Mouse (Mus musculus) embryonic facial prominence, embryonic 11.5 days (tissue): ENCODE results near the gene Mchr1. TPM values are rescaled to one million over a fixed set of nuclear protein-coding genes. Genes with fewer than 3 reads are reported as not detected.

ENCODE experiments used
- ATAC-seq: fragments of 200-750 bp; cut with Nextera tagmentation; replicated peaks from 2 replicates; pipeline ENCODE4 v1.8.0; 2017; ENCODE audit warnings: low read depth; ENCODE audit not compliant: insufficient number of reproducible peaks, low FRiP score, low TSS enrichment
- DNase-seq: peaks from one replicate; pipeline ENCODE4 v3.0.0-alpha.2; 2015; ENCODE audit warnings: low spot score
- H3K27ac ChIP-seq: fragments of 300-500 bp; sonication (generic); replicated peaks from 2 replicates; pipeline ENCODE4 v1.5.1; 2014; ENCODE audit warnings: mild to moderate bottlenecking, low read depth, low read length, control low read depth
- H3K27me3 ChIP-seq: fragments of 300-500 bp; sonication (generic); 2 replicates; pipeline ENCODE4 v1.6.1; 2014; ENCODE audit warnings: mild to moderate bottlenecking, low read length, moderate library complexity, mixed read lengths; ENCODE audit not compliant: control insufficient read depth, insufficient read depth
- H3K36me3 ChIP-seq: fragments of 300-500 bp; sonication (generic); replicated peaks from 2 replicates; pipeline ENCODE4 v1.6.1; 2014; ENCODE audit warnings: low read depth, mild to moderate bottlenecking, low read length, moderate library complexity, mixed read lengths; ENCODE audit not compliant: control insufficient read depth, insufficient read depth
- H3K4me1 ChIP-seq: fragments of 300-500 bp; sonication (generic); 2 replicates; pipeline ENCODE4 v1.6.1; 2014; ENCODE audit warnings: low read length, mixed read lengths; ENCODE audit not compliant: control insufficient read depth, insufficient read depth
- H3K4me2 ChIP-seq: fragments of 300-500 bp; sonication (generic); 2 replicates; pipeline ENCODE4 v1.6.1; 2014; ENCODE audit warnings: low read depth, mild to moderate bottlenecking, control low read depth, low read length, moderate library complexity
- H3K4me3 ChIP-seq: fragments of 300-500 bp; sonication (generic); 2 replicates; pipeline ENCODE4 v1.5.1; 2014; ENCODE audit warnings: low read depth, low read length, control low read depth
- H3K9ac ChIP-seq: fragments of 300-500 bp; sonication (generic); replicated peaks from 2 replicates; pipeline ENCODE4 v1.6.1; 2014; ENCODE audit warnings: mild to moderate bottlenecking, control low read depth, low read length
- H3K9me3 ChIP-seq: fragments of 300-500 bp; sonication (generic); replicated peaks from 2 replicates; pipeline ENCODE4 v1.6.1; 2016; ENCODE audit warnings: mild to moderate bottlenecking, low read length, inconsistent platforms, mixed read lengths; ENCODE audit not compliant: control insufficient read depth
- WGBS: fragments of 180-500 bp; shearing (Covaris S2); extraction: QIAGEN DNeasy Blood & Tissue Kit; methylation state at CpG from one replicate; pipeline ENCODE4 v1.1.7; 2014; 5-methylcytosine and 5-hydroxymethylcytosine counted together
- polyA plus RNA-seq: library from polyadenylated mRNA; unstranded; fragments of >200 nt; fragmentation: Nextera tagmentation; extraction: Ambion mirVana; gene quantifications from 2 replicates; pipeline ENCODE4 v1.2.1, GENCODE M21; 2014

Mchr1 gene
- polyA plus RNA-seq, 1 experiment from 2014 or later, result 0.76 TPM

- ATAC-seq (no peak), DNase-seq (no peak)
- Histone ChIP-seq H3K4me2 (no peak overlapping the region), H3K27ac (no peak overlapping the region), H3K4me3 (no peak overlapping the region), H3K27me3 (no peaks in the 10 kb centered on the region), H3K36me3 (no peaks in the 10 kb centered on the region), H3K9ac (no peak overlapping the region), H3K4me1 (no peaks in the 10 kb centered on the region), H3K9me3 (no peaks in the 10 kb centered on the region)
- 50% methylated on average over 13 of the region's 13 CpGs for WGBS
Observed at GRCm38 (mm10) chr15:81247583-81248340, 12.5 kb downstream of the Mchr1 start.

GRCm38 (mm10) chr15:81248341-81248679 is 13.0 kb downstream of the Mchr1 start:
- Histone ChIP-seq H3K27ac (no peak overlapping the region), H3K36me3 (no peaks in the 10 kb centered on the region), H3K9me3 (no peaks in the 10 kb centered on the region), H3K9ac (no peak overlapping the region), H3K4me2 (no peak overlapping the region), H3K4me1 (no peaks in the 10 kb centered on the region), H3K4me3 (no peak overlapping the region), H3K27me3 (no peaks in the 10 kb centered on the region)
- WGBS, result 84% methylated on average over 4 of the region's 4 CpGs
- no peak for ATAC-seq
- DNase-seq, result no peak

- no peak overlapping the region for H3K27ac ChIP-seq
- H3K36me3 ChIP-seq, result no peaks in the 10 kb centered on the region
- H3K4me2 ChIP-seq, result no peak overlapping the region
- no peak overlapping the region for H3K9ac ChIP-seq
- H3K9me3 ChIP-seq, result no peaks in the 10 kb centered on the region
- DNase-seq (no peak), ATAC-seq (no peak)
- H3K4me1 ChIP-seq, result no peaks in the 10 kb centered on the region
- no peaks in the 10 kb centered on the region for H3K27me3 ChIP-seq
- 89% methylated on average over 4 of the region's 4 CpGs for WGBS
- H3K4me3 ChIP-seq, result no peak overlapping the region
Observed at GRCm38 (mm10) chr15:81248951-81249579, 13.8 kb downstream of the Mchr1 start.

GRCm38 (mm10) chr15:81252626-81253174 is 17.4 kb downstream of the Mchr1 start:
- Histone ChIP-seq H3K4me3 (no peak overlapping the region), H3K9me3 (no peaks in the 10 kb centered on the region), H3K36me3 (no peaks in the 10 kb centered on the region), H3K4me1 (no peaks in the 10 kb centered on the region), H3K4me2 (no peak overlapping the region), H3K27ac (no peak overlapping the region), H3K27me3 (no peaks in the 10 kb centered on the region), H3K9ac (no peak overlapping the region)
- DNase-seq (no peak), ATAC-seq (no peak)
- 54% methylated on average over 4 of the region's 4 CpGs for WGBS

- no peaks in the 10 kb centered on the region for H3K27me3 ChIP-seq
- no peaks in the 10 kb centered on the region for H3K4me1 ChIP-seq
- 72% methylated on average over 2 of the region's 2 CpGs for WGBS
- no peak overlapping the region for H3K9ac ChIP-seq
- H3K4me2 ChIP-seq, result no peak overlapping the region
- ATAC-seq (no peak), DNase-seq (no peak)
- no peaks in the 10 kb centered on the region for H3K36me3 ChIP-seq
- H3K27ac ChIP-seq, result no peak overlapping the region
- H3K9me3 ChIP-seq, result no peaks in the 10 kb centered on the region
- H3K4me3 ChIP-seq, result no peak overlapping the region
Observed at GRCm38 (mm10) chr15:81253585-81253984, 18.3 kb downstream of the Mchr1 start.

- no peak for DNase-seq
Observed at GRCm38 (mm10) chr15:81254113-81254640, 18.9 kb downstream of the Mchr1 start.

GRCm38 (mm10) chr15:81255063-81255462 is 19.8 kb downstream of the Mchr1 start:
- H3K9ac ChIP-seq, result no peak overlapping the region
- no peaks in the 10 kb centered on the region for H3K9me3 ChIP-seq
- no peaks in the 10 kb centered on the region for H3K4me1 ChIP-seq
- no peak overlapping the region for H3K4me3 ChIP-seq
- H3K4me2 ChIP-seq, result no peak overlapping the region
- ATAC-seq (no peak), DNase-seq (no peak)
- no peak overlapping the region for H3K27ac ChIP-seq
- no peaks in the 10 kb centered on the region for H3K27me3 ChIP-seq
- H3K36me3 ChIP-seq, result no peaks in the 10 kb centered on the region
- WGBS, result 56% methylated on average over 6 of the region's 6 CpGs

More at GRCm38 (mm10) chr15:81254113-81254640, 18.9 kb downstream of the Mchr1 start:
- H3K9ac ChIP-seq, result no peak overlapping the region
- no peak overlapping the region for H3K4me2 ChIP-seq
- H3K27ac ChIP-seq, result no peak overlapping the region
- no peaks in the 10 kb centered on the region for H3K27me3 ChIP-seq
- H3K9me3 ChIP-seq, result no peaks in the 10 kb centered on the region
- no peaks in the 10 kb centered on the region for H3K36me3 ChIP-seq
- no peak overlapping the region for H3K4me3 ChIP-seq
- H3K4me1 ChIP-seq, result no peaks in the 10 kb centered on the region
- ATAC-seq, result no peak
- WGBS, result 63% methylated on average over 8 of the region's 8 CpGs

- DNase-seq (no peak), ATAC-seq (no peak)
- Histone ChIP-seq H3K36me3 (no peaks in the 10 kb centered on the region), H3K4me1 (no peaks in the 10 kb centered on the region), H3K27ac (no peak overlapping the region), H3K9ac (no peak overlapping the region), H3K4me2 (no peak overlapping the region), H3K4me3 (no peak overlapping the region), H3K27me3 (no peaks in the 10 kb centered on the region), H3K9me3 (no peaks in the 10 kb centered on the region)
- 32% methylated on average over 9 of the region's 9 CpGs for WGBS
Observed at GRCm38 (mm10) chr15:81258296-81258695, 23.0 kb downstream of the Mchr1 start.
